Mouse (Mus musculus) small intestine, adult 2 months (tissue): ENCODE data around the gene Tpi1. TPM values are rescaled to one million over a fixed set of nuclear protein-coding genes. Genes with fewer than 3 reads are reported as not detected.

Source experiments
- H3K27ac ChIP-seq: fragments of 200-500 bp; 2 replicates; pipeline ENCODE4 v1.5.1; 2012; ENCODE audit warnings: low read depth, low read length, control low read depth, inconsistent platforms; ENCODE audit not compliant: insufficient read depth
- H3K27me3 ChIP-seq: fragments of 200-500 bp; 2 replicates; pipeline ENCODE4 v1.6.1; 2012; ENCODE audit warnings: mild to moderate bottlenecking, moderate library complexity, low read length, inconsistent platforms; ENCODE audit not compliant: control insufficient read depth, insufficient read depth
- H3K36me3 ChIP-seq: fragments of 200-500 bp; 2 replicates; pipeline ENCODE4 v1.6.1; 2012; ENCODE audit warnings: mild to moderate bottlenecking, low read length, control low read depth, inconsistent platforms; ENCODE audit not compliant: control insufficient read depth, insufficient read depth
- H3K4me1 ChIP-seq: fragments of 200-500 bp; 2 replicates; pipeline ENCODE4 v1.6.1; 2012; ENCODE audit warnings: low read length, inconsistent platforms, mixed read lengths; ENCODE audit not compliant: control insufficient read depth, insufficient read depth, insufficient read length
- H3K4me3 ChIP-seq: fragments of 200-500 bp; 2 replicates; pipeline ENCODE4 v1.5.1; 2012; ENCODE audit warnings: low read depth, mild to moderate bottlenecking, control low read depth, inconsistent platforms, low read length, moderate library complexity
- CTCF ChIP-seq: fragments of 200-500 bp; IDR thresholded peaks from 2 replicates; pipeline ENCODE4 v1.5.1; 2012; ENCODE audit warnings: low read depth, mild to moderate bottlenecking, control low read depth, inconsistent platforms, low read length, moderate library complexity, mixed read lengths; ENCODE audit not compliant: insufficient replicate concordance, insufficient read length; ENCODE audit errors: extremely low read depth
- POLR2A ChIP-seq: fragments of 200-500 bp; IDR thresholded peaks from 2 replicates; pipeline ENCODE4 v1.6.1; 2012; ENCODE audit warnings: low read depth, mild to moderate bottlenecking, control low read depth, inconsistent platforms, low read length, moderate library complexity
- WGBS: fragments of 180-500 bp; shearing (Covaris S2); methylation state at CpG from one replicate; pipeline ENCODE4 v1.1.7; 2018; 5-methylcytosine and 5-hydroxymethylcytosine counted together
- polyA plus RNA-seq: library from polyadenylated mRNA; depleted of rRNA; stranded (reverse); fragments of >200 nt; gene quantifications from 2 replicates; pipeline ENCODE4 v1.2.3, GENCODE M21; 2012

Gene Tpi1
- polyA plus RNA-seq, 1 experiment = 801 TPM

GRCm38 (mm10) chr6:124796200-124796599 is 17.9 kb downstream of the Tpi1 start:
- Histone ChIP-seq H3K36me3 (no peaks in the 10 kb centered on the region), H3K4me1 (no peaks in the 10 kb centered on the region), H3K27ac (no peak overlapping the region), H3K4me3 (no peak overlapping the region), H3K27me3 (no peaks in the 10 kb centered on the region)
- 38% methylated on average over 2 of the region's 2 CpGs for WGBS
- no peak for TF ChIP-seq POLR2A
- TF ChIP-seq CTCF = no peak

- 33% methylated on average over 4 of the region's 4 CpGs for WGBS
- H3K27ac ChIP-seq = no peak overlapping the region
- TF ChIP-seq CTCF (no peak), POLR2A (no peak)
Measured at GRCm38 (mm10) chr6:124795781-124796180, 18.3 kb downstream of the Tpi1 start.

GRCm38 (mm10) chr6:124791911-124792310 is 22.2 kb downstream of the Tpi1 start:
- TF ChIP-seq CTCF = no peak
- no peak for TF ChIP-seq POLR2A
- Histone ChIP-seq H3K27me3 (no peaks in the 10 kb centered on the region), H3K27ac (no peak overlapping the region), H3K4me1 (no peaks in the 10 kb centered on the region), H3K36me3 (no peaks in the 10 kb centered on the region), H3K4me3 (no peak overlapping the region)
- 85% methylated on average over 3 of the region's 3 CpGs for WGBS

More at GRCm38 (mm10) chr6:124795781-124796180, 18.3 kb downstream of the Tpi1 start:
- Histone ChIP-seq H3K4me1 (no peaks in the 10 kb centered on the region), H3K4me3 (no peak overlapping the region), H3K27me3 (no peaks in the 10 kb centered on the region), H3K36me3 (no peaks in the 10 kb centered on the region)

GRCm38 (mm10) chr6:124790121-124790520 is 24.0 kb downstream of the Tpi1 start:
- no peak for TF ChIP-seq POLR2A
- TF ChIP-seq CTCF = no peak
- Histone ChIP-seq H3K27ac (no peak overlapping the region), H3K36me3 (no peaks in the 10 kb centered on the region), H3K4me1 (no peaks in the 10 kb centered on the region), H3K4me3 (no peak overlapping the region), H3K27me3 (no peaks in the 10 kb centered on the region)
- 64% methylated on average over 4 of the region's 4 CpGs for whole genome bisulfite sequencing

DNA sequence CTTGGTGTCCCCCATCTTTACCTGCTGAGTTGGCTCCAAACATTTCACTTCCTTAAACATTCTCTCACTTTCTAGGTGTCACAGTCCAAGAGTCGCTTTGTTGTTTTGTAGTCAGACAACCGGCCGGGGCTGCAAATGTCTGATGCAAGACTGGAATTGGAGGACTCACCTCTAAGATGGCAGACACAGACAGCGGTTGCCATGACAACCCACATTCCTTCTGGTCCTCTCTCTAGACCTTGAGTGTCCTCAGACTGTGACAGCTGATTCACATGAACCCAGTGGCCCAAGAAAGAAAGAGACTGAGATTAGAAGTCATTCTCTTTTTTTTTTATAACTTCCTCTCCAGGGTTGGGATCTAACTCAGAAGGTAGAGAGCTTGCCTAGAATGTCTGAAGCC is 24.6 kb downstream of the Tpi1 start:
- H3K4me3 ChIP-seq = no peak overlapping the region
- no peaks in the 10 kb centered on the region for H3K36me3 ChIP-seq
- H3K27me3 ChIP-seq = no peaks in the 10 kb centered on the region
- H3K27ac ChIP-seq = no peak overlapping the region
- WGBS = 77% methylated on average over 4 of the region's 4 CpGs
- TF ChIP-seq POLR2A (no peak), CTCF (no peak)
- H3K4me1 ChIP-seq = no peaks in the 10 kb centered on the region

GRCm38 (mm10) chr6:124787722-124788121 is 26.4 kb downstream of the Tpi1 start:
- H3K4me1 ChIP-seq = peaks cover under 1% of the 10 kb centered on the region; the same call in 1 of the 2 replicates
- WGBS = 81% methylated on average over 10 of the region's 10 CpGs

GRCm38 (mm10) chr6:124786756-124787420 is 27.2 kb downstream of the Tpi1 start:
- no peak overlapping the region for H3K4me3 ChIP-seq
- H3K36me3 ChIP-seq = no peaks in the 10 kb centered on the region
- H3K27me3 ChIP-seq = no peaks in the 10 kb centered on the region
- TF ChIP-seq CTCF = no peak
- no peak for TF ChIP-seq POLR2A
- H3K4me1 ChIP-seq = peaks cover 2% of the 10 kb centered on the region; the same call in 1 of the 2 replicates
- no peak overlapping the region for H3K27ac ChIP-seq
- WGBS = 29% methylated on average over 8 of the region's 8 CpGs

More at GRCm38 (mm10) chr6:124787722-124788121, 26.4 kb downstream of the Tpi1 start:
- Histone ChIP-seq H3K4me3 (no peak overlapping the region), H3K27me3 (no peaks in the 10 kb centered on the region), H3K27ac (no peak overlapping the region), H3K36me3 (no peaks in the 10 kb centered on the region)
- TF ChIP-seq CTCF = no peak
- TF ChIP-seq POLR2A = no peak
